Mouse (Mus musculus) gastrocnemius, postnatal 14 days (tissue): ENCODE results near the gene Jak3. TPM values are rescaled to one million over a fixed set of nuclear protein-coding genes. Genes with fewer than 3 reads are reported as not detected.
"Not testable (repeated sequence)": the region's sequence is repeated elsewhere in the genome, so short reads cannot be mapped to it uniquely, and the experiment has no call there.

Source experiments
- DNase-seq: peaks from one replicate; pipeline ENCODE4 v3.0.0; 2021; ENCODE audit warnings: mixed read lengths
- intact Hi-C: fragments of 180-260 bp; cut with DNase I; formaldehyde crosslinking; loops from one replicate; pipeline ENCODE4 v1.15.1; 2025; ENCODE audit warnings: low total_unique reads
- total RNA-seq, 2 experiments: library from RNA; stranded (reverse); gene quantifications; 2 replicates each; pipeline ENCODE4 v1.2.3; 2021

Jak3 gene
- total RNA-seq, 2 experiments from 2014 or later: 2.6 to 2.8 TPM

DNA sequence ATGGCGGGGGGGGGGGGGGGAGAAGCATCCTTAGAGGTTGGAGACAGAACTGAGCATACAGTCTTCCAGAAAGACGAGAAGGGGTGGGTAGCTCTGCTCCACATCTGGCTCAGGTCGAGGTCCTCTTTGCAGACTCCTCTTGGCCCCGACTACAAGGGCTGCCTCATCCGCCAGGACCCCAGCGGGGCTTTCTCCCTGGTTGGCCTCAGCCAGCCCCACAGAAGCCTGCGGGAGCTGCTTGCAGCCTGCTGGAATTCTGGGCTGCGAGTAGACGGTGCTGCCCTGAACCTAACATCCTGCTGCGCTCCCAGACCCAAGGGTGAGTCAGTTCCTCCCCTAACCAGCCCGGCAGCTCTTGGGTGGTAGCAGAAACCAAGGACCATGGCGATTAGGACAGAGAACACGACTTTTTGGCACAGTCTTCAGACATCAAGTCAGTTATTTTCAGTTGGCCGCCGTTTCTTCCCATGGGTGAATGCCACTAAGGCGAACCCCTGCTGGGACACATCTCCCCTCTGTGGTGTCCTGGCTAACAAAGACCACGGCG is 5.3 kb downstream of the Jak3 start:
- intact Hi-C loops: no loop called here
- DNase-seq: no peak

GRCm38 (mm10) chr8:71682832-71683231 is 6.7 kb downstream of the Jak3 start:
- DNase-seq: no peak
- intact Hi-C loops: no loop called here

- intact Hi-C loops: no loop called here
These were observed 8.6 kb downstream of the Jak3 start for GRCm38 (mm10) chr8:71684701-71685100.

GRCm38 (mm10) chr8:71685573-71685972 is 9.5 kb downstream of the Jak3 start:
- intact Hi-C loops: no loop called here
- DNase-seq: no peak

More at GRCm38 (mm10) chr8:71684701-71685100, 8.6 kb downstream of the Jak3 start:
- no peak for DNase-seq

DNA sequence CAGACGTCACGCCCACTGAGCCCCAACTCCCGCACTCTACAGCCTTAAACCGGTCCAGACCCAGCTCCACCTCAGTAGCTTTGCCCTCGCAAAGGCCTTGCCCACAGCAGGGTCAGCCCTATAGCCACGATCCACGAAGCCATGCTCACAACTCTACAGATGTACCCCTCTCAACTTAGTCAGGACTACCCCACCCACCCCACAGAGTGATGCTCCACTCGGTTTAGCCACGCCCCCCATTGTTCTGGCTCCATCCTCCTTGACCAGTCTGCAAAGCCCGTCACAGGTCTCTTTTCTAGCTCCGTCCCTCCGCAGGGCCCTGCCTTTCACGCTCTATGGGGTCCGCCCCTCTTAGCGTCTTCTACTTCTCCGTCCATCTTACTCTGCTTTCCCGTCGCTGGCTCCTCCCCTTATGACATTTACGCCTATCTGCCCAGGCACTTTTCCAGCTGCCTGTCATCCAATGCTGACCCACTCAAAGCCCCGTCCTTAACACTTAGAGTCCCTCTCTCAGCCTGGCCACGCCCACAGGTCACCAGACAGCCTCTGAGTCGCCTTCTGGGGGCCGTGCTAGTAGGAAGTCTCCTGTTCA is 10.1 kb downstream of the Jak3 start:
- DNase-seq: no peak
- intact Hi-C loops: no loop called here

DNA sequence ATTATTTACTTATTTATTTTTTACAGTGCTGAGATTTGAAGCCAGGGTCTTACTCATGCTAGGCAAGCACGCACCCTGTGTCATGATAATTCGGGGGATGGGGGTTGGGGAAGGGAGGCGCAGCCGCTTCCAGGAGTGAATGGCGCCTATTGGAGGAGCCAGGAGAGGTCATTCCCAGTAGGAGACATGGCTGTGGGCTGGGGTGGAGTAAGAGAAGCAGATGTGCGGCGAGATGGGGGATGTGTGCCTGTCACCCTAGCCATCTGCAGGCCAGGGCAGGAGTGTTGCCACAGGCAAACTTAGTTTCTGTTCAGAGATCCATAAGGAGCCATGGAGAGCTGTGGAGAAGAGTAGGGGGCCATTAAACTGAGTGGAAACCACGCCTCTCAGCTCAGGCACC is 11.5 kb downstream of the Jak3 start:
- intact Hi-C loops: no loop called here
- DNase-seq: no peak

- intact Hi-C loops: no loop called here
- no peak for DNase-seq
These were observed 12.9 kb downstream of the Jak3 start, which contains the start of gene Insl3 for GRCm38 (mm10) chr8:71689028-71689427. TSS of gene Insl3 (plus strand) at chr8:71689214.

- no peak for DNase-seq
- intact Hi-C loops: no loop called here
These were observed 16.4 kb downstream of the Jak3 start for GRCm38 (mm10) chr8:71692509-71692908.

DNA sequence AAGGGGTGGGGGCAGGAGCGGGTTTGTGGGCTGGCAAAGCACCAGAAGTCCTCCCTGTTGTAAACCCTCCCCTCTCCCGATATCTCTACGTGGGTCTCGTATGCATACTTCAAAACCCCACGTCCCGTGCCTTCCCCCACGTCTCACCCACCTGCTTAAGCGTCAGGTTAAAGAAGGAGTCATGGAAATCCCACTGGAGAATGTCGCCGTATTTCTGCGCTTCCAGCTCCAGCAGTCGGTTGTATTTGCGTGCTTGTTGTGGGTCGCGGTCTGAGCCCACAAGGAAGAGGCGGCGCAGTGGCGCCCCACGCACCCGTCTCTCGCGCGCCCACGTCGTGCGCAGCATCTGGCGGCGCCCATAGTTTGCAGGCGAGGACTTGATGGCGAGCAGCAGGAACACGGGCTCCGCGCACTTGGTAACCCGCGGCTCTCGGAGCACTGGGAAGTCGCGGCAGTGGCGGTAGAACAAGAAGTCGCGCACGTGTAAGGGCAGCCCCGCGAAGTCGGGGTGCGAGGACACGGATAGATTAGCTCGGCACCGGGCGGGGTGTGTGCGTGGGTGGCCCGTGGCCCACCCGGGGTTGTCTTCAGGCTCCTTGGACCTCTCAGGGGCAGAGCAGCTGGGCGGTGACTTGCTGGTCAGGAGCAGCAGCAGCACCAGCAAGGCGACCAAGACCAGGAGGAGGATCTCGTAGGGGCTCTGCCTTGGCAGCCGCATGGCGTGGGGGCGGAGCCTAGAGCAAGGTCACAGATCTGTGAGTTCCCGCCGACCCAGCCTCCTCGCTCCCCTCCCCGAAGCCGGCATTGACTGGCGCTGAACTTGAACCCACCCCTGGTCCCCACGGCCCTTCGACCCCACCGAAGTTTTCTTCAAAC is 17.3 kb downstream of the Jak3 start:
- intact Hi-C loops: no loop called here
- DNase-seq: no peak

- DNase-seq, intact Hi-C loops: not testable (repeated sequence)
These were observed 19.4 kb downstream of the Jak3 start for GRCm38 (mm10) chr8:71695456-71695855.

DNA sequence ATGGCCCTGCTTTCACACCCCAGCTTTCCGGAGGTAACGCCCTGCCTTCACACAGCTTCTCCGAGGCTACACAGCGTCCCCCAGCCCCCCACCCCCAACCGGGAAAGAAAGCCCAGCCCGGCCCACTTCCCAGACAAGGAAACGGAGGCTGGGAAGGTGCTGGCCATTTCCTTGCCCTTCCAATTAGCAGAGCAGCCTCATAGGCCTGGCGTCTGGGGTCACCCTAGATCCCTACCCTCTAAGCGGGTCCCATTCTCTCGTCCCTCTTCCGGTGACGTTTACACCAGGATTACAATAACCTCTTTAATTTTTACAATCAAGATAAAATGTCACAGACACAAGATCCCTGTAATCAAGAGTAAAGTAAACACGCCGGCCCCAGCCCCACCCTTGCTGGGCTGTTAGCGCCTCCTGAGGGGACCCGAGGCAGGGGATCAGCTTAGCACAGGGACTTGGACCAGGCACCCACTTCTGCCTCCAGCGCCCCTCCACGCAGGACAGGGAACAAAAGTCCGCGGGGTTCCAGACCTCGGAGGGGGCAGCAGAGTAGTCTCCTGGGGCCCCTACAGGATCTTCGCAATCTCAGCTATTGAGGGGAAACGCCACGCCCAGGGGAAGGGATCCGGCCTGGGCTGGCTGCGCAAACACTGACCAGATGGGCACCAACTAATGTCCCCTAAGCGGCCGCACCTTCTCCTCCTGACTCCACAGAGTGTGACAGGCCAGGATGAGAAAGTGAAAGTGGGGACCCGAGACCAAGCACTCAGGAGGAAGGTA is 24.6 kb downstream of the Jak3 start:
- no peak for DNase-seq
- intact Hi-C loops: no loop called here

- intact Hi-C loops: no loop called here
- DNase-seq: no peak
These were observed 25.5 kb downstream of the Jak3 start, which contains the start of gene B3gnt3 for GRCm38 (mm10) chr8:71701414-71702086. TSS of gene B3gnt3 (minus strand) at chr8:71701789.

GRCm38 (mm10) chr8:71702087-71702432 is 26.0 kb downstream of the Jak3 start:
- intact Hi-C loops: no loop called here
- no peak for DNase-seq

GRCm38 (mm10) chr8:71702923-71703322 is 26.8 kb downstream of the Jak3 start:
- DNase-seq: no peak
- intact Hi-C loops: no loop called here

DNA sequence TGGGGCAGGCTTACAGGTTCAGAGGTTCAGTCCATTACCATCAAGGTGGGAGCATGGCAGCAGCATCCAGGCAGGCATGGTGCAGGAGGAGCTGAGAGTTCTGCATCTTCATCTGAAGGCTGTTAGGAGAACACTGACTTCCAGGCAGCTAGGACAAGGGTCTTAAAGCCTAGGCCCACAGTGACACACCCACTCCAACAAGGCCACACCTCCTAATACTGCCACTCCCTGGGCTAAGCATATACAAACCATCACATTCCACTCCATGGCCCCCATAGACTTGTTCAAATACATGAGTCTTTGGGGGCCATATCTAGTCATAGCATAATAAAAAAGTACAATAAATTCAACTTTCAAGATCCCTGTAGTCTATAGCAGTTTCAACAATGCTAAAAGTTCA is 27.3 kb downstream of the Jak3 start:
- intact Hi-C loops: not testable (repeated sequence)

GRCm38 (mm10) chr8:71707874-71708273 is 31.8 kb downstream of the Jak3 start:
- intact Hi-C loops: loop anchor here (2.0 kb wide), 1 partner anchor 259 kb away; no protein-coding TSS in a partner anchor
- DNase-seq: no peak

More for the DNA sequence above, 27.3 kb downstream of the Jak3 start:
- DNase-seq: not testable (repeated sequence)

- intact Hi-C loops: loop anchor here (2.0 kb wide), 1 partner anchor 258 kb away; no protein-coding TSS in a partner anchor
These were observed 33.2 kb downstream of the Jak3 start for GRCm38 (mm10) chr8:71709134-71709799.

DNA sequence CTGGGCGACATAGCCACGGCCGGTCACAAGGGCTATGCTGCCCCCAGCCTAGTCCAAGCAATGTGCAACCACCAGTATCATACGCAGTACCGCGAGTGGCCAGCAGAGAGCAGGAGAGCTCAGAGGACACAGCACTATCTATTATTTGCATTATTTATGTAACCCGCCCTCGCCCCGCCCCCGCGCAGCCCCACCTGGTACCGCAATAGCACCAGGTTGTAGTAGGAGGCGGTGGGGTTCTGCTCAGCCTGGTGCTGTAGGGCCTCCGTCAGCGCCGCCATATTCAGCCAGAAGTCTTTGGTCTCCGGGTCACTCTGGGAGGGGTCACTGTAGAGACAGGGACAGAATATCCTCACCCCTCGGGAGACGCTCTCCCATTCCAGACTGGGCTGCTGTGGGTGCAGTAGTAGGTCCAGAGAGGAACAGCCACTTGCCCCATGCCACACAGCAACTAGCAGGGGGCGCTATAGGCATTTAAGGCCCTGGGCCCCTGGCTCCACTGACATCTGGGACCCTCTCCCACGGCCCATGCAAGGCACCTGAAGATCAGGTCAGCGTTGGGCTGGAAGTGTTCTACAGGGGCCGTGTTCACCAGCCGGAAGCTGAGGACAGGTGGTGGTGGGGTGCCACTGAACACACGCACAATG is 33.8 kb downstream of the Jak3 start:
- intact Hi-C loops: loop anchor here (2.0 kb wide), 1 partner anchor 257 kb away; no protein-coding TSS in a partner anchor
- DNase-seq: peak; percentile 54

More at GRCm38 (mm10) chr8:71709134-71709799, 33.2 kb downstream of the Jak3 start:
- DNase-seq: no peak
